Mouse (Mus musculus) megakaryocyte, embryonic 14.5 days (primary cell): ENCODE results near the gene Pde6g.

Experiments
- FLI1 ChIP-seq: IDR thresholded peaks from 2 replicates; pipeline ENCODE4 v1.6.1; 2012; ENCODE audit warnings: low read length, inconsistent platforms, mixed read lengths
- GATA1 ChIP-seq: IDR thresholded peaks from 3 replicates; pipeline ENCODE4 v1.6.1; 2012; ENCODE audit warnings: mixed read lengths, low read length, inconsistent platforms, borderline replicate concordance

GRCm38 (mm10) chr11:120447179-120447578, 6.1 kb downstream of the Pde6g start:
- TF ChIP-seq GATA1, result no peak
- no peak for TF ChIP-seq FLI1
